ENCODE assay signal across 17 mouse cellular contexts in genomic region chrX:99232331-99232730, GRCm38 (mm10).
DNase-seq lines count a peak whose midpoint lies in the region; ATAC-seq and TF ChIP-seq lines count a peak whose summit lies in the region.
"Had no signal": no experiment of that assay in that cellular context is flagged by ENCODE, and none has a peak within 500 bp of the region (broad histone marks: within the 10 kb centered on the region; RNA-seq: fewer than 3 reads in every experiment).

No protein-coding gene starts in this region.

- TF ChIP-seq POLR2A in limb, embryonic 14.5 days (IDR thresholded peaks at IDR 0.05; ENCODE audit: borderline replicate concordance, extremely low read depth, insufficient read depth, insufficient read length) = no peak

- no peak overlapping the region for H3K27ac ChIP-seq in hindbrain, embryonic 11.5 days (ENCODE audit: low read depth, low read length)
- no peak overlapping the region for H3K27ac ChIP-seq in hindbrain, embryonic 14.5 days
- peak overlapping the region; percentile 64 for H3K27ac ChIP-seq in midbrain, embryonic 10.5 days (replicated peaks)
- no peak overlapping the region for H3K27ac ChIP-seq in midbrain, embryonic 15.5 days
- peak overlapping the region; percentile 98 for H3K27ac ChIP-seq in brown adipose tissue, adult 24 weeks (replicated peaks; ENCODE audit: low read depth, low read length)
- no peak overlapping the region for H3K27ac ChIP-seq in limb, embryonic 14.5 days (replicated peaks; ENCODE audit: low read depth, low read length)
- H3K27ac ChIP-seq: heart, embryonic 13.5 days; layer of hippocampus, adult 2 months; limb, embryonic 12.5 days; liver, embryonic 15.5 days had no signal

- no peak overlapping the region for H3K4me3 ChIP-seq in hindbrain, embryonic 11.5 days (ENCODE audit: low read depth, low read length)
- H3K4me3 ChIP-seq in hindbrain, embryonic 14.5 days (replicated peaks; ENCODE audit: low read length) = no peak overlapping the region
- H3K4me3 ChIP-seq in midbrain, embryonic 10.5 days = no peak overlapping the region
- no peak overlapping the region for H3K4me3 ChIP-seq in midbrain, embryonic 15.5 days
- no peak overlapping the region for H3K4me3 ChIP-seq in brown adipose tissue, adult 24 weeks (ENCODE audit: insufficient read depth, low read depth, low read length)
- H3K4me3 ChIP-seq in limb, embryonic 14.5 days (replicated peaks; ENCODE audit: low read length) = no peak overlapping the region
- H3K4me3 ChIP-seq: heart, embryonic 13.5 days; layer of hippocampus, adult 2 months; limb, embryonic 12.5 days; liver, embryonic 15.5 days; myocyte had no signal

- WGBS in hindbrain, embryonic 11.5 days = 24% methylated on average over 7 of the region's 7 CpGs
- WGBS in hindbrain, embryonic 14.5 days = 29% methylated on average over 7 of the region's 7 CpGs
- 45% methylated on average over 7 of the region's 7 CpGs for WGBS in midbrain, embryonic 10.5 days
- WGBS in midbrain, embryonic 15.5 days = 40% methylated on average over 7 of the region's 7 CpGs
- WGBS in limb, embryonic 14.5 days = 38% methylated on average over 7 of the region's 7 CpGs

- no peaks in the 10 kb centered on the region for H3K4me1 ChIP-seq in hindbrain, embryonic 11.5 days (replicated peaks; ENCODE audit: control insufficient read depth, insufficient read depth, low read length)
- H3K4me1 ChIP-seq in hindbrain, embryonic 14.5 days (replicated peaks; ENCODE audit: control insufficient read depth, insufficient read depth, low read length) = no peaks in the 10 kb centered on the region
- peaks cover 25% of the 10 kb centered on the region for H3K4me1 ChIP-seq in midbrain, embryonic 10.5 days
- no peaks in the 10 kb centered on the region for H3K4me1 ChIP-seq in midbrain, embryonic 15.5 days
- peaks cover 13% of the 10 kb centered on the region for H3K4me1 ChIP-seq in brown adipose tissue, adult 24 weeks (ENCODE audit: control insufficient read depth, insufficient read depth, insufficient read length, low read length)
- H3K4me1 ChIP-seq in limb, embryonic 14.5 days (ENCODE audit: control insufficient read depth, insufficient read depth, low read length) = no peaks in the 10 kb centered on the region
- H3K4me1 ChIP-seq: liver, embryonic 15.5 days had no signal

- H3K9ac ChIP-seq in hindbrain, embryonic 11.5 days (ENCODE audit: low read depth, low read length) = no peak overlapping the region
- H3K9ac ChIP-seq in hindbrain, embryonic 14.5 days = no peak overlapping the region
- no peak overlapping the region for H3K9ac ChIP-seq in midbrain, embryonic 15.5 days
- no peak overlapping the region for H3K9ac ChIP-seq in limb, embryonic 14.5 days (ENCODE audit: low read depth, low read length, severe bottlenecking)
- H3K9ac ChIP-seq: heart, embryonic 13.5 days; limb, embryonic 12.5 days; liver, embryonic 15.5 days had no signal

- H3K4me2 ChIP-seq in hindbrain, embryonic 11.5 days (replicated peaks; ENCODE audit: low read depth, low read length) = no peak overlapping the region
- no peak overlapping the region for H3K4me2 ChIP-seq in hindbrain, embryonic 14.5 days (replicated peaks)
- H3K4me2 ChIP-seq in midbrain, embryonic 15.5 days = no peak overlapping the region
- no peak overlapping the region for H3K4me2 ChIP-seq in limb, embryonic 14.5 days (replicated peaks; ENCODE audit: low read depth, low read length, severe bottlenecking)
- H3K4me2 ChIP-seq: heart, embryonic 13.5 days; limb, embryonic 12.5 days; liver, embryonic 15.5 days had no signal

- no peaks in the 10 kb centered on the region for H3K9me3 ChIP-seq in hindbrain, embryonic 11.5 days (ENCODE audit: control insufficient read depth, low read length)
- H3K9me3 ChIP-seq in hindbrain, embryonic 14.5 days (ENCODE audit: control insufficient read depth, low read length) = no peaks in the 10 kb centered on the region
- no peaks in the 10 kb centered on the region for H3K9me3 ChIP-seq in midbrain, embryonic 10.5 days (replicated peaks)
- no peaks in the 10 kb centered on the region for H3K9me3 ChIP-seq in midbrain, embryonic 15.5 days
- H3K9me3 ChIP-seq in limb, embryonic 14.5 days (ENCODE audit: control insufficient read depth, low read length) = no peaks in the 10 kb centered on the region
- H3K9me3 ChIP-seq: heart, embryonic 13.5 days; limb, embryonic 12.5 days; liver, embryonic 15.5 days had no signal

- peak; percentile 22 for DNase-seq in hindbrain, embryonic 11.5 days (ENCODE audit: low spot score)
- DNase-seq in hindbrain, embryonic 14.5 days (ENCODE audit: low spot score) = no peak
- peak; percentile 62 for DNase-seq in midbrain, embryonic 10.5 days (ENCODE audit: low spot score)
- DNase-seq in limb, embryonic 14.5 days (ENCODE audit: low spot score) = no peak
- DNase-seq in left cerebral cortex, adult 9 months (ENCODE audit: low spot score in 2 of 2) = no peak
- DNase-seq: adrenal gland, postnatal 10 days; cerebellum, adult 8-10 months; gastrocnemius, postnatal 36 days; thymus, postnatal 4 days had no signal

- no peaks in the 10 kb centered on the region; the same call in 1 of the 2 replicates for H3K27me3 ChIP-seq in hindbrain, embryonic 11.5 days (ENCODE audit: control insufficient read depth, insufficient read depth, low read length)
- H3K27me3 ChIP-seq in hindbrain, embryonic 14.5 days (ENCODE audit: control insufficient read depth, insufficient read depth, low read length) = peaks cover 11% of the 10 kb centered on the region
- peaks cover 98% of the 10 kb centered on the region for H3K27me3 ChIP-seq in midbrain, embryonic 10.5 days (ENCODE audit: low read depth, poor library complexity, severe bottlenecking)
- H3K27me3 ChIP-seq in midbrain, embryonic 15.5 days (replicated peaks) = peaks cover 30% of the 10 kb centered on the region
- no peaks in the 10 kb centered on the region for H3K27me3 ChIP-seq in limb, embryonic 14.5 days (ENCODE audit: control insufficient read depth, insufficient read depth, low read length)

- peak; percentile 47 for ATAC-seq in hindbrain, embryonic 11.5 days (ENCODE audit: low FRiP score)
- ATAC-seq in hindbrain, embryonic 14.5 days (ENCODE audit: low FRiP score) = no peak
- ATAC-seq in midbrain, embryonic 15.5 days (replicated peaks) = no peak
- ATAC-seq in limb, embryonic 14.5 days (ENCODE audit: low FRiP score, low read depth) = peak; percentile 23; the same call in 1 of the 2 replicates
- ATAC-seq: hindbrain, embryonic 16.5 days had no signal

- H3K36me3 ChIP-seq in hindbrain, embryonic 11.5 days (ENCODE audit: control insufficient read depth, insufficient read depth, low read length) = no peaks in the 10 kb centered on the region
- H3K36me3 ChIP-seq in hindbrain, embryonic 14.5 days (replicated peaks; ENCODE audit: control insufficient read depth, insufficient read depth) = no peaks in the 10 kb centered on the region
- H3K36me3 ChIP-seq in midbrain, embryonic 10.5 days = no peaks in the 10 kb centered on the region
- H3K36me3 ChIP-seq in midbrain, embryonic 15.5 days (replicated peaks) = no peaks in the 10 kb centered on the region
- no peaks in the 10 kb centered on the region for H3K36me3 ChIP-seq in limb, embryonic 14.5 days (ENCODE audit: control insufficient read depth, insufficient read depth, low read length)
- H3K36me3 ChIP-seq: heart, embryonic 13.5 days; limb, embryonic 12.5 days; liver, embryonic 15.5 days had no signal

Comparison
In these comparisons a context has a peak if more than half of its experiments do, and no peak if none do; other contexts are left out.
1. ATAC-seq: peak in hindbrain, embryonic 11.5 days (single experiment) and limb, embryonic 14.5 days (single experiment); none in hindbrain, embryonic 14.5 days (single experiment) and midbrain, embryonic 15.5 days (single experiment).
2. DNase-seq: peak in hindbrain, embryonic 11.5 days (single experiment) and midbrain, embryonic 10.5 days (single experiment); none in hindbrain, embryonic 14.5 days (single experiment), limb, embryonic 14.5 days (single experiment) and left cerebral cortex, adult 9 months (0 of 2).
3. H3K27ac ChIP-seq: peak in midbrain, embryonic 10.5 days (single experiment) and brown adipose tissue, adult 24 weeks (single experiment); none in hindbrain, embryonic 11.5 days (single experiment), hindbrain, embryonic 14.5 days (single experiment), midbrain, embryonic 15.5 days (single experiment) and limb, embryonic 14.5 days (single experiment).